Mouse (Mus musculus) heart, postnatal 0 days (tissue): ENCODE measurements at regions not wholly inside any gene's neighbourhood (a gene's known extent, or its start where the extent isn't known, plus 50 kb on each side); places are given as distances from the start of the nearest gene placed in this dataset.

Experiments used
- ATAC-seq: fragments of 200-750 bp; cut with Nextera tagmentation; 2 replicates; pipeline ENCODE4 v1.8.0; 2017; ENCODE audit warnings: low read depth, moderate number of reproducible peaks, moderate library complexity; ENCODE audit not compliant: insufficient read depth
- DNase-seq: peaks from one replicate; pipeline ENCODE4 v3.0.0-alpha.2; 2016; ENCODE audit warnings: low spot score
- H3K27ac ChIP-seq: fragments of 300-500 bp; sonication (generic); 2 replicates; pipeline ENCODE4 v1.5.1; 2014; ENCODE audit warnings: low read depth, mild to moderate bottlenecking
- H3K27me3 ChIP-seq: fragments of 300-500 bp; sonication (generic); 2 replicates; pipeline ENCODE4 v1.6.1; 2014; ENCODE audit warnings: low read length, mixed read lengths; ENCODE audit not compliant: control insufficient read depth, insufficient read depth
- H3K36me3 ChIP-seq: fragments of 300-500 bp; sonication (generic); replicated peaks from 2 replicates; pipeline ENCODE4 v1.6.1; 2014; ENCODE audit warnings: low read length, mixed read lengths; ENCODE audit not compliant: control insufficient read depth, insufficient read depth
- H3K4me1 ChIP-seq: fragments of 300-500 bp; sonication (generic); 2 replicates; pipeline ENCODE4 v1.6.1; 2014; ENCODE audit warnings: antibody characterized with exemption; ENCODE audit not compliant: control insufficient read depth, insufficient read depth
- H3K4me2 ChIP-seq: fragments of 300-500 bp; sonication (generic); 2 replicates; pipeline ENCODE4 v1.6.1; 2014; ENCODE audit warnings: low read depth, mild to moderate bottlenecking, low read length, moderate library complexity
- H3K4me3 ChIP-seq: fragments of 300-500 bp; sonication (generic); 2 replicates; pipeline ENCODE4 v1.5.1; 2014; ENCODE audit warnings: low read depth, low read length
- H3K9ac ChIP-seq: fragments of 300-500 bp; sonication (generic); replicated peaks from 2 replicates; pipeline ENCODE4 v1.6.1; 2014; ENCODE audit warnings: low read depth, low read length, mixed read lengths
- H3K9me3 ChIP-seq: fragments of 300-500 bp; sonication (generic); replicated peaks from 2 replicates; pipeline ENCODE4 v1.6.1; 2016; ENCODE audit warnings: low read length; ENCODE audit not compliant: control insufficient read depth
- CTCF ChIP-seq: IDR thresholded peaks from 2 replicates; pipeline ENCODE4 v1.5.1; 2016; ENCODE audit warnings: antibody characterized with exemption, control low read depth, low read depth
- EP300 ChIP-seq: IDR thresholded peaks from 2 replicates; pipeline ENCODE4 v1.6.1; 2016; ENCODE audit warnings: antibody characterized with exemption, low read depth
- WGBS: fragments of 180-500 bp; shearing (Covaris S2); extraction: QIAGEN DNeasy Blood & Tissue Kit; methylation state at CpG from one replicate; pipeline ENCODE4 v1.1.7; 2014; 5-methylcytosine and 5-hydroxymethylcytosine counted together

GRCm38 (mm10) chr14:61817711-61818110, 210.5 kb downstream of the Kcnrg start:
- 64% methylated on average over 11 of the region's 11 CpGs for WGBS
- ATAC-seq: no peak
- Histone ChIP-seq H3K4me3 (no peak overlapping the region), H3K4me2 (no peak overlapping the region), H3K4me1 (no peaks in the 10 kb centered on the region), H3K27ac (no peak overlapping the region), H3K27me3 (no peaks in the 10 kb centered on the region), H3K36me3 (no peaks in the 10 kb centered on the region), H3K9ac (no peak overlapping the region), H3K9me3 (no peaks in the 10 kb centered on the region)
- DNase-seq: no peak
- TF ChIP-seq EP300 (no peak), CTCF (no peak)

- Histone ChIP-seq H3K4me2 (no peak overlapping the region), H3K4me3 (no peak overlapping the region), H3K4me1 (no peaks in the 10 kb centered on the region), H3K9ac (no peak overlapping the region), H3K27ac (no peak overlapping the region), H3K36me3 (no peaks in the 10 kb centered on the region), H3K27me3 (no peaks in the 10 kb centered on the region), H3K9me3 (no peaks in the 10 kb centered on the region)
- TF ChIP-seq CTCF (no peak), EP300 (no peak)
- DNase-seq (no peak), ATAC-seq (no peak)
- WGBS: 92% methylated on average over 2 of the region's 2 CpGs
Observed at GRCm38 (mm10) chr14:61818365-61818764, 211.1 kb downstream of the Kcnrg start.

- H3K4me1 ChIP-seq: no peaks in the 10 kb centered on the region
- no peak overlapping the region for H3K9ac ChIP-seq
- TF ChIP-seq EP300 (no peak), CTCF (no peak)
- H3K27me3 ChIP-seq: no peaks in the 10 kb centered on the region
- ATAC-seq (no peak), DNase-seq (no peak)
- WGBS: 85% methylated on average over 2 of the region's 2 CpGs
- no peak overlapping the region for H3K27ac ChIP-seq
- H3K36me3 ChIP-seq: no peaks in the 10 kb centered on the region
- no peak overlapping the region for H3K4me3 ChIP-seq
- no peaks in the 10 kb centered on the region for H3K9me3 ChIP-seq
- H3K4me2 ChIP-seq: no peak overlapping the region
Observed at GRCm38 (mm10) chr14:61819251-61819650, 212.0 kb downstream of the Kcnrg start.

GRCm38 (mm10) chr14:61834291-61834936, 227.2 kb downstream of the Kcnrg start:
- no peak for ATAC-seq
- Histone ChIP-seq H3K9ac (no peak overlapping the region), H3K27me3 (no peaks in the 10 kb centered on the region), H3K9me3 (no peaks in the 10 kb centered on the region), H3K4me1 (no peaks in the 10 kb centered on the region; the same call in 1 of the 2 replicates), H3K36me3 (no peaks in the 10 kb centered on the region), H3K4me2 (no peak overlapping the region), H3K4me3 (no peak overlapping the region), H3K27ac (no peak overlapping the region)
- WGBS: 38% methylated on average over 8 of the region's 8 CpGs
- no peak for TF ChIP-seq CTCF
- TF ChIP-seq EP300: no peak
- no peak for DNase-seq

GRCm38 (mm10) chr14:61835729-61836128, 228.5 kb downstream of the Kcnrg start:
- Histone ChIP-seq H3K36me3 (no peaks in the 10 kb centered on the region), H3K9ac (no peak overlapping the region), H3K4me1 (no peaks in the 10 kb centered on the region; the same call in 1 of the 2 replicates), H3K4me2 (no peak overlapping the region), H3K4me3 (no peak overlapping the region), H3K27me3 (no peaks in the 10 kb centered on the region), H3K27ac (no peak overlapping the region), H3K9me3 (no peaks in the 10 kb centered on the region)
- WGBS: 53% methylated on average over 6 of the region's 6 CpGs
- no peak for ATAC-seq
- TF ChIP-seq EP300 (no peak), CTCF (no peak)
- no peak for DNase-seq

GRCm38 (mm10) chr14:61836231-61836630, 229.0 kb downstream of the Kcnrg start:
- no peak overlapping the region for H3K27ac ChIP-seq
- no peak overlapping the region for H3K4me2 ChIP-seq
- H3K9me3 ChIP-seq: 0 out of 2 replicates have a peak, but pooled peaks cover 5% of the 10 kb centered on the region
- DNase-seq (no peak), ATAC-seq (no peak)
- H3K9ac ChIP-seq: no peak overlapping the region
- H3K4me1 ChIP-seq: no peaks in the 10 kb centered on the region; the same call in 1 of the 2 replicates
- H3K4me3 ChIP-seq: no peak overlapping the region
- H3K27me3 ChIP-seq: no peaks in the 10 kb centered on the region
- no peaks in the 10 kb centered on the region for H3K36me3 ChIP-seq
- TF ChIP-seq EP300 (no peak), CTCF (no peak)
- 80% methylated on average over 6 of the region's 6 CpGs for WGBS
